Mouse (Mus musculus) forelimb bud, embryonic 11.5 days (tissue): ENCODE measurements around the gene Rasal1.

ENCODE experiments used
- DNase-seq: peaks from one replicate; pipeline ENCODE4 v3.0.0-alpha.2; 2012; ENCODE audit warnings: low read depth, low spot score

The Rasal1 gene

GRCm38 (mm10) chr5:120621846-120622197 is 26.8 kb upstream of the Rasal1 start:
- no peak for DNase-seq

- DNase-seq: no peak
Measured at GRCm38 (mm10) chr5:120622198-120622851, 26.3 kb upstream of the Rasal1 start.

GRCm38 (mm10) chr5:120624427-120624826 is 24.2 kb upstream of the Rasal1 start:
- DNase-seq: no peak

- DNase-seq: no peak
Measured at GRCm38 (mm10) chr5:120626399-120626798, 22.2 kb upstream of the Rasal1 start.

- DNase-seq: no peak
Measured at GRCm38 (mm10) chr5:120627515-120628300, 20.9 kb upstream of the Rasal1 start.

GRCm38 (mm10) chr5:120628624-120629023 is 20.0 kb upstream of the Rasal1 start:
- DNase-seq: no peak

GRCm38 (mm10) chr5:120631128-120631527 is 17.5 kb upstream of the Rasal1 start:
- DNase-seq: no peak

- no peak for DNase-seq
Measured at GRCm38 (mm10) chr5:120631892-120632291, 16.7 kb upstream of the Rasal1 start.

- no peak for DNase-seq
Measured at GRCm38 (mm10) chr5:120634131-120634530, 14.5 kb upstream of the Rasal1 start, which contains the start of gene Cfap73. TSS of gene Cfap73 (minus strand) at chr5:120634235.

GRCm38 (mm10) chr5:120634860-120635259 is 13.8 kb upstream of the Rasal1 start:
- no peak for DNase-seq

- DNase-seq: no peak
Measured at GRCm38 (mm10) chr5:120635633-120636032, 13.0 kb upstream of the Rasal1 start.

- DNase-seq: no peak
Measured at GRCm38 (mm10) chr5:120640094-120640493, 8.5 kb upstream of the Rasal1 start.

GRCm38 (mm10) chr5:120643365-120644085 is 5.1 kb upstream of the Rasal1 start:
- DNase-seq: no peak

- no peak for DNase-seq
Measured at GRCm38 (mm10) chr5:120644227-120644626, 4.4 kb upstream of the Rasal1 start.

GRCm38 (mm10) chr5:120645851-120646250 is 2.8 kb upstream of the Rasal1 start:
- DNase-seq: no peak

- DNase-seq: no peak
Measured at GRCm38 (mm10) chr5:120647361-120647760, 1.3 kb upstream of the Rasal1 start.

- no peak for DNase-seq
Measured at GRCm38 (mm10) chr5:120647814-120648491, 659 bp upstream of the Rasal1 start.

- DNase-seq: no peak
Measured at GRCm38 (mm10) chr5:120649374-120649933, 842 bp downstream of the Rasal1 start.

- no peak for DNase-seq
Measured at GRCm38 (mm10) chr5:120649938-120650337, 1.3 kb downstream of the Rasal1 start.

GRCm38 (mm10) chr5:120651230-120651629 is 2.6 kb downstream of the Rasal1 start:
- no peak for DNase-seq

GRCm38 (mm10) chr5:120652915-120653701 is 4.5 kb downstream of the Rasal1 start:
- no peak for DNase-seq
